ENCODE assay signal across 8 mouse cellular contexts in genomic region chr4:147848584-147848991, GRCm38 (mm10). TPM values are rescaled to one million over a fixed set of nuclear protein-coding genes. Genes with fewer than 3 reads are reported as not detected.
DNase-seq lines count a peak whose midpoint lies in the region; ATAC-seq and TF ChIP-seq lines count a peak whose summit lies in the region.

No protein-coding gene starts in this region.

- WGBS in heart, embryonic 15.5 days = 4% methylated on average over 4 of the region's 4 CpGs
- 0% methylated on average over 4 of the region's 4 CpGs for WGBS in bone marrow, adult 2 months
- WGBS in hindbrain, embryonic 13.5 days = 6% methylated on average over 4 of the region's 4 CpGs
- 3% methylated on average over 4 of the region's 4 CpGs for WGBS in midbrain, embryonic 12.5 days

- H3K4me1 ChIP-seq in heart, embryonic 15.5 days (replicated peaks) = peaks cover 9% of the 10 kb centered on the region
- no peaks in the 10 kb centered on the region for H3K4me1 ChIP-seq in bone marrow, adult 2 months (ENCODE audit: control insufficient read depth, insufficient read depth, low read length)
- peaks cover 13% of the 10 kb centered on the region for H3K4me1 ChIP-seq in hindbrain, embryonic 13.5 days (replicated peaks)
- peaks cover 11% of the 10 kb centered on the region for H3K4me1 ChIP-seq in midbrain, embryonic 12.5 days

- no peaks in the 10 kb centered on the region for H3K27me3 ChIP-seq in heart, embryonic 15.5 days
- no peaks in the 10 kb centered on the region for H3K27me3 ChIP-seq in hindbrain, embryonic 13.5 days
- H3K27me3 ChIP-seq in midbrain, embryonic 12.5 days = no peaks in the 10 kb centered on the region

- ATAC-seq in heart, embryonic 15.5 days (replicated peaks; ENCODE audit: insufficient number of reproducible peaks, insufficient read depth, low FRiP score, low read depth) = peak; percentile 42
- ATAC-seq in hindbrain, embryonic 13.5 days (ENCODE audit: low FRiP score) = peak; percentile 79
- ATAC-seq in midbrain, embryonic 12.5 days (ENCODE audit: low FRiP score, low read depth) = peak; percentile 78; the same call in 1 of the 2 replicates

- H3K4me2 ChIP-seq in heart, embryonic 15.5 days = peak overlapping the region; percentile 64
- H3K4me2 ChIP-seq in hindbrain, embryonic 13.5 days = peak overlapping the region; percentile 59
- peak overlapping the region; percentile 58 for H3K4me2 ChIP-seq in midbrain, embryonic 12.5 days (replicated peaks)

- no peak for TF ChIP-seq POLR2A in bone marrow, adult 2 months (IDR thresholded peaks at IDR 0.05; ENCODE audit: borderline replicate concordance, control insufficient read depth, low read depth, low read length)

- H3K27ac ChIP-seq in heart, embryonic 15.5 days = peak overlapping the region; percentile 17
- H3K27ac ChIP-seq in bone marrow, adult 2 months (ENCODE audit: control insufficient read depth, insufficient read depth, low read depth, low read length, poor library complexity) = no peak overlapping the region
- H3K27ac ChIP-seq in hindbrain, embryonic 13.5 days = no peak overlapping the region
- H3K27ac ChIP-seq in midbrain, embryonic 12.5 days (replicated peaks) = no peak overlapping the region

- no peaks in the 10 kb centered on the region for H3K9me3 ChIP-seq in heart, embryonic 15.5 days (replicated peaks)
- peaks cover under 1% of the 10 kb centered on the region for H3K9me3 ChIP-seq in hindbrain, embryonic 13.5 days
- H3K9me3 ChIP-seq in midbrain, embryonic 12.5 days = peaks cover 8% of the 10 kb centered on the region; the same call in 1 of the 2 replicates

- no peak for DNase-seq in heart, postnatal 4 days
- DNase-seq in urinary bladder, postnatal 14 days (ENCODE audit: low spot score) = no peak
- DNase-seq in layer of hippocampus, adult 9-10 months (ENCODE audit: low spot score) = no peak
- DNase-seq in natural killer cell, adult 2 months (ENCODE audit: low spot score in 2 of 2) = no peak

- peak overlapping the region; percentile 35 for H3K9ac ChIP-seq in heart, embryonic 15.5 days
- H3K9ac ChIP-seq in hindbrain, embryonic 13.5 days = peak overlapping the region; percentile 72
- peak overlapping the region; percentile 49 for H3K9ac ChIP-seq in midbrain, embryonic 12.5 days (replicated peaks)

- H3K36me3 ChIP-seq in heart, embryonic 15.5 days = peaks cover 5% of the 10 kb centered on the region; the same call in 1 of the 2 replicates
- peaks cover 19% of the 10 kb centered on the region for H3K36me3 ChIP-seq in hindbrain, embryonic 13.5 days
- H3K36me3 ChIP-seq in midbrain, embryonic 12.5 days = peaks cover 11% of the 10 kb centered on the region

- H3K4me3 ChIP-seq in heart, embryonic 15.5 days = peak overlapping the region; percentile 92
- H3K4me3 ChIP-seq in bone marrow, adult 2 months (replicated peaks; ENCODE audit: control insufficient read depth, low read depth, low read length) = peak overlapping the region; percentile 100
- H3K4me3 ChIP-seq in hindbrain, embryonic 13.5 days = peak overlapping the region; percentile 83
- peak overlapping the region; percentile 64 for H3K4me3 ChIP-seq in midbrain, embryonic 12.5 days

- TF ChIP-seq CTCF in bone marrow, adult 2 months (IDR thresholded peaks at IDR 0.05; ENCODE audit: control insufficient read depth, insufficient read depth, low read length) = no peak

RNA-seq across cellular contexts. Expression of gene Zfp933, which starts 0.4 kb away (rescaled TPM):
- polyA plus RNA-seq in heart, embryonic 15.5 days (2015; fragmentation: Nextera tagmentation; extraction: Ambion mirVana) = 3.4 and 4.0 TPM in 2 replicates
- 10 to 100 TPM in 1 of 2 experiments, 1 to 10 TPM in 1; 9.1 to 12.6 TPM for total RNA-seq in heart, postnatal 4 days (2021)
- polyA plus RNA-seq in bone marrow, adult 2 months (2011; ENCODE audit: insufficient read depth, insufficient read length, low replicate concordance, missing spikeins) = 2.0 and 4.5 TPM in 2 replicates
- polyA plus RNA-seq in hindbrain, embryonic 13.5 days (2015; fragmentation: Nextera tagmentation; extraction: Ambion mirVana) = 6.8 TPM in 2 replicates
- 4.9 and 6.7 TPM in 2 replicates for polyA plus RNA-seq in midbrain, embryonic 12.5 days (2016; fragmentation: Nextera tagmentation; extraction: Ambion mirVana)

RNA-seq across cellular contexts. Expression of gene Miip, which starts 20.0 kb away (rescaled TPM):
- polyA plus RNA-seq in heart, embryonic 15.5 days (2015; fragmentation: Nextera tagmentation; extraction: Ambion mirVana) = 24.1 and 33.0 TPM in 2 replicates
- total RNA-seq in heart, postnatal 4 days (2021) = 10 to 100 TPM; 17.8 to 21.7 TPM
- polyA plus RNA-seq in bone marrow, adult 2 months (2011; ENCODE audit: insufficient read depth, insufficient read length, low replicate concordance, missing spikeins) = 88.5 and 129 TPM in 2 replicates
- polyA plus RNA-seq in hindbrain, embryonic 13.5 days (2015; fragmentation: Nextera tagmentation; extraction: Ambion mirVana) = 43.3 and 46.5 TPM in 2 replicates
- polyA plus RNA-seq in midbrain, embryonic 12.5 days (2016; fragmentation: Nextera tagmentation; extraction: Ambion mirVana) = 53.2 and 61.8 TPM in 2 replicates

RNA-seq across cellular contexts. Expression of gene Fv1, which starts 20.2 kb away (rescaled TPM):
- 10.0 and 10.2 TPM in 2 replicates for polyA plus RNA-seq in heart, embryonic 15.5 days (2015; fragmentation: Nextera tagmentation; extraction: Ambion mirVana)
- 10 to 100 TPM in 1 of 2 experiments, 1 to 10 TPM in 1; 9.9 to 11.7 TPM for total RNA-seq in heart, postnatal 4 days (2021)
- 2.1 and 3.3 TPM in 2 replicates for polyA plus RNA-seq in bone marrow, adult 2 months (2011; ENCODE audit: insufficient read depth, insufficient read length, low replicate concordance, missing spikeins)
- 10.9 and 12.0 TPM in 2 replicates for polyA plus RNA-seq in hindbrain, embryonic 13.5 days (2015; fragmentation: Nextera tagmentation; extraction: Ambion mirVana)
- 15.8 and 16.9 TPM in 2 replicates for polyA plus RNA-seq in midbrain, embryonic 12.5 days (2016; fragmentation: Nextera tagmentation; extraction: Ambion mirVana)

RNA-seq across cellular contexts. Expression of gene Zfp984, which starts 39.0 kb away (rescaled TPM):
- polyA plus RNA-seq in heart, embryonic 15.5 days (2015; fragmentation: Nextera tagmentation; extraction: Ambion mirVana) = 8.4 and 9.0 TPM in 2 replicates
- 1 to 10 TPM; 3.8 to 4.4 TPM for total RNA-seq in heart, postnatal 4 days (2021)
- 6.1 and 13.8 TPM in 2 replicates for polyA plus RNA-seq in bone marrow, adult 2 months (2011; ENCODE audit: insufficient read depth, insufficient read length, low replicate concordance, missing spikeins)
- 4.1 and 4.8 TPM in 2 replicates for polyA plus RNA-seq in hindbrain, embryonic 13.5 days (2015; fragmentation: Nextera tagmentation; extraction: Ambion mirVana)
- 5.8 and 6.0 TPM in 2 replicates for polyA plus RNA-seq in midbrain, embryonic 12.5 days (2016; fragmentation: Nextera tagmentation; extraction: Ambion mirVana)

RNA-seq across cellular contexts. Expression of gene Mfn2, which starts 55.9 kb away (rescaled TPM):
- polyA plus RNA-seq in heart, embryonic 15.5 days (2015; fragmentation: Nextera tagmentation; extraction: Ambion mirVana) = 141 and 144 TPM in 2 replicates
- 100 to 1,000 TPM; 505 to 526 TPM for total RNA-seq in heart, postnatal 4 days (2021)
- polyA plus RNA-seq in bone marrow, adult 2 months (2011; ENCODE audit: insufficient read depth, insufficient read length, low replicate concordance, missing spikeins) = 12.1 and 23.5 TPM in 2 replicates
- polyA plus RNA-seq in hindbrain, embryonic 13.5 days (2015; fragmentation: Nextera tagmentation; extraction: Ambion mirVana) = 82.6 and 86.9 TPM in 2 replicates
- 65.1 and 65.4 TPM in 2 replicates for polyA plus RNA-seq in midbrain, embryonic 12.5 days (2016; fragmentation: Nextera tagmentation; extraction: Ambion mirVana)
